Mouse (Mus musculus) liver, adult (tissue): ENCODE measurements around the gene Wdfy1.
A peak's percentile ranks its signal among the peaks of the same experiment; 100 is the strongest.

Experiments used
- GATA4 ChIP-seq: IDR thresholded peaks from 2 replicates; pipeline ENCODE4 v1.6.1; 2014; ENCODE audit warnings: mild to moderate bottlenecking, low read length; ENCODE audit not compliant: insufficient replicate concordance

Wdfy1 gene

DNA sequence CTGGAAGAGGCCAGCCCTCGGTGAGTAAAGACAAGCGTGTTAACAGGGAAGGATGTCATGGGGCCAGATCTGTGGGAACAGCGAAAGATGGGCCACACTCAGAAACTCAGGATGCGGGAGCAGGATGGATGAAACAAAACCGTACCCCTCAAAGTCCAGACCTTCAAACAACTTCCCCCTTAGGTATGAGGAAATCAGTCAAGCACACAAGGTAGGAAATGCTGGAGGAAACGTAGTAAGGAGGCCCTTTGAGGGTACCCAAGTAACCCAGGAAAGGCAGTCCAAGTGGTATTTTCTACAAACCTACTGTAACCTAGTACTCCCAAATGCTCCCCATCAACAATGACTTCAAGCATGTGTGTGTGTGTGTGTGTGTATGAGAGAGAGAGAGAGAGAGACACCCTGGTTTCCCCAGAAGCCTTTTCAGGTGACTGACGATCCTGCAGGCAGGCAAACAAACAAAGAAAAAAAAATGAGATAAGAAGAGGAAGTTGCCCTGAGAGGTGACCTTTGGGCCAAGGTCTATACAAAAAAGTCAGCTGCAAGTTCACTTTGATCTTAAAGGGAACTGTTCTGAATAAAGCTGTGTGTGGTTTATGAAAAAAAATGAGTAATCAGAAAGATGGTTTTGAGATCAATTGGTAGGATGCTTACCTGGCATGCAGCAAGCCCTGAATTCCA lies 23.8 kb downstream of the Wdfy1 start:
- TF ChIP-seq GATA4: no peak

DNA sequence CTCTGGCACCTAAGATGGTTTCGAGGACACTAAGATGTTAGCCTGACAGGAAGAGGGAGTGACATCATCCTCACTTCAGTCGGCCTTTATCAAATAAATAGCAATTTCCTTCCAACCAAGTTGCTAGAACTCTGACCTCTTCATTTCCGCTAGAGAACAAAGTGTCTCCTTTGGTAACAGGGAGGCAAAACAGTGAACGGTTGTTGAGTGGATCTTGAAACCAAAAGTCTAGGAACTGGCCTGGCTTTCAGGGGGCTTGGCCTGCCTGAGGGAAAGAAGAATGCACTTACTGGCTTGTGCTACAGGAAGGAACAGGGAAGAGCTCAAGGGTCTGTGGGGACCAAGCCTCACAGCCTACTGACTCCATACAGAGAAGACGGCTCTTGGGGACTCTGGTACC lies 24.8 kb downstream of the Wdfy1 start:
- TF ChIP-seq GATA4: peak; percentile 54; the same call in 1 of the 2 replicates

DNA sequence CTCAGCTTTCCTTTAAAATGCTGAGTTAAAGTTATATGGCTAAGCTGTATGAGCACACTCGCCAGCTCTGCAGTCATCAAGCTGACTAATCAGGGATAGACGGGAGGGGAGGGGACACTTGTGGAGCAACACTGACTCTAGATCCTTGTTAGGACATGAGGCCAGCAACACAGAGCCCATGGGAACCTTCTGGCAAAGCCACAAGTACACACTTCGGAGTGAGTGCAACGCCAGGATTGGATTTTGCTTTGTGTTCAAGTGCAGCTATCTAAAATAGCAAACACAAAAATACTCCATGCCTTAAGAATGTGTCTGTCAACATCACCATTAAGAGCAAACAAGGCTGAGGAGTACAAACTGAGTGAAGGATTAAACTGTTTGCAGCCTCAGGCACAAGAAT lies 29.9 kb downstream of the Wdfy1 start:
- no peak for TF ChIP-seq GATA4

DNA sequence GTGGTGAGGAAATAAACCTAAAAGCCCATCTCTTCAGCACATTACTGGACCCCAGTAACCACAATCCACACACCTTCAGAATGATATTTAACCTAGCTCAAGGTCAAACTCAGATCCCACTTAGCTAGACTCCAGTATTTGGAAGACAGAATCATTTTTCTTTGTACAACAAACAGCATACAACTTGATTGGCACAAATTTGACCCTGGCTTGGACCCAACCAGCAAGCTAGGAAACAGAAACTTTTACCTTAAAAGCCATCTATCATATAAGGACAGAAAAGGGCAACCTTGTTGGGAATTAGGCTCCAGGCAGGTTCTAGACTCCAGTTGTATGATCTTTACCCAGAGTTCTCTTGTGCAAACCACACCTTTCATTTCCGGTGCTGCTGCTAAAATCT lies 32.6 kb downstream of the Wdfy1 start:
- no peak for TF ChIP-seq GATA4

DNA sequence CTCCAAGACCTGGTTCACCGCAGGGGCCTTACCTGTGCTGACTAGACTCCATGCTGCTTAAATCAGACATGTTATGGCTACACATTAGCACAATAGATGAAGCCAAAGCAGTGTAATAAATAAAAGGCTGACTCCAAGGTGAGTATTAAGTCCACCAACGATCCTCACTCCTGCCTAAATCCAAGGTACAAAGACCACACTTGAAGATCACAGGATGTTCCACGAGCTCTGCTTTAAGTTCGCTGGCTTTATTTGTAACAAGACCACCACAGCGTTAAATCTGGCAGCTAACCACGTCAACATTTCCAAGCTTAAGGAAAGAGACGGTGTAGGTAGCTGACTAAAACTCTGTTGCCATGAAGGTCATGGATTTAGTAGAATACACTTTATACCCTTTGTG lies 33.0 kb downstream of the Wdfy1 start:
- TF ChIP-seq GATA4: no peak

DNA sequence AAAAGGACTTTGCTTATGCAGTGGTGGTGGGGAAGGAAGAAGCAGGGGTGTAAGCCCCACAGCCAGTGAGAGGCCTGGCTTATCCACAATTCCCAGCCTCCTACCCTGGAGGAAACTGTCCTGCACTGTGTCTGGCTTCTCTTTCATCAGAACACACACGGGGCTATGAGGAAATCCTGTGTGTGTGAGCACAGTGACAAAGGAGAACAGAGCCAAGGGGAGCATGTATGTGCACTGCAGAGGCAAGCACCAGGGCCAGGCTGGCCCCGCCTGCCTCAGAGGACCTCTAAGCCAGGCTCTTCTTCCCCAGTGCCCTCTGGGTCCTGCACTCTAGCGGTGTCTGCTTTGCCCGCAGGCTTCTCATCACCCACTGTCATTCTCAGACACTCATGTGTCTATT lies 34.9 kb downstream of the Wdfy1 start:
- no peak for TF ChIP-seq GATA4

DNA sequence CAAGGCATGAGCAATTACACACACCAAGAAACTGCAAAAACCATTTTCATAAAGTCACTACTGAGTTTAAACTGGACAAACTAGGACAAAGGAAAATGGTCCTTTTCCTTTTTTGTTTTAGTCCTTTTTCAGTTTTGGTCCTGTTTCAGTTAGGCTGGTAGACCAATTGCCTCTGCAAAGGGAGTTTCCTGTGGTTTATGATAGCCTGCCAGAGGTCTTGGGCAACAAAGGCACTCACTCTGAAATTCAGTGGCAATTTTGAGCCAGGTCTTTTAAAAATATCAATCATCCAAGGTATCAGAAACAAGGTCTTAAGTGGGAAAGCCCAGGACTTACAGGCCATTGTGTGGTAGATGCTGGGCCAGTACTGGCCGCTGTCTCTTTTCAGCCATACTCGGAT lies 36.2 kb downstream of the Wdfy1 start:
- TF ChIP-seq GATA4: no peak

DNA sequence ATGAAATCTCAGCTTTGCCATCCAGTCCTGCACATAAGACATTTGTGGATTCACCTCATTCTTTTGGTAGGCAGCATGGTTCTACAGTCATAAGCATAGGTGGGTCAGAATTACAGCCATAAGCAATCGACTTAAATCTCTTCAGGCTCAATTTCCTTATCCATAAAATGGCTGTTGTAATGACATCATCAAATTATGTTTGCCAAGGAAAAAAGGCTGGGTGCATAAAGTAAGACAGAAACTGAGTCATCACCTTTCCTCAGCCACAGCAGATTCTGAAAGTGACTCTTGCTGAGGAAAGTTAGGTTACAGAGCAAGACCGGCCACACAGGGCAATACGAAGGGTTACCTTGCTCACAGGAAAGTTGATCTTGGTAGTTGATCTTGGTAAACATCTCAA lies 39.5 kb downstream of the Wdfy1 start:
- no peak for TF ChIP-seq GATA4

DNA sequence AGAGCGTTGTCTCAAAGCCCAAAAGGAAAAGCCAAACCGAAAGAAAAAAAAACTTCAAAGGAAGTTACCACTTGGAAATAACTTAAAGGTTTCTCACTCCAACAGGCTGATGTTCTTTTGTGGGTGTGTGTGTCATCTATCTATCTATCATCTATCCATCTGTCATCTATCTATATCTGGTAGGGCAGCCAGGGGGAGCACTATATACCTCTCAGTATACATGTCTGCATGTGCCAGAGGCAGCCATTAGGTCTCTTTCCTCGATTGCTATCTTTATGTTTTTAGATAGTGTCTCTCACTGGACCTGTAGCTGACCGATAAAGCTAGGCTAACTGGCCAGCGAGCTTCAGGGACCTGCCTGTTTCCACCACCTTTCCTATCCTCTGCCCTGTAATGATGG lies 41.1 kb downstream of the Wdfy1 start:
- TF ChIP-seq GATA4: no peak

DNA sequence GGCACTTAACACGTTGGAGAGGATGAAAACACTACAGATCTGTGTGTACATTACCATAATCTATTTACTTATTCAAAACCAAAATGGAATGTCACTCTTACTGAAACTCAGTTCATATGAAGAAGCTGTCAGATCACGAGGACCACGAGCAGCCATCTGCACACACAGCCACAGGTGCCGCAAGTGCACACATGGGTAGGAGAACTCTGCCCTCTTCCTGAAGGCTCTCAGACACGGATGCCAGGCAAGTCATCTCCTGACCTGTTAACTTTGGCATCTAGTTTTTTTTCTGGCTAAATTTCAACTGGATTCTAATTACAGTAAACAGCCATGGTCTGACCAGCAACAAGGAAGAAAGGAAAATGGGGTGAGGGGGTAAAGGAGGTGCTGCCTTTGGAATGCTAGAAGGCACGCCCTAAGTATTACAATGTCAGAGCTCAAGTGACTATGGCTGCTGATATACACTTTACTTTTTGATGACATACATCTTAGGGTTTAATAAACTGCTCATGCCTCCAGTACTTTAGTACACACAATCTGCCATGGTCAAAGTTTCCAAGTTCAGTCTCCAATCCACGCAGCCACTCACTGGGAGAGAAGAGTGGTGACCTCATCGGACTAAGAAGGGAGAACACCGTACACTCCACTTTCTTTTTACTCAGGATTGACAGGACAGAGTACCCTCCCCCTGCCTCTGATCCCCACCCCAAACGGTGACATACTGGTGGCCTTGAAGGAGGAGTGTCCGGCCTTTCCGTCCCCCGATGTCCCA lies 61.6 kb downstream of the Wdfy1 start:
- TF ChIP-seq GATA4: no peak

DNA sequence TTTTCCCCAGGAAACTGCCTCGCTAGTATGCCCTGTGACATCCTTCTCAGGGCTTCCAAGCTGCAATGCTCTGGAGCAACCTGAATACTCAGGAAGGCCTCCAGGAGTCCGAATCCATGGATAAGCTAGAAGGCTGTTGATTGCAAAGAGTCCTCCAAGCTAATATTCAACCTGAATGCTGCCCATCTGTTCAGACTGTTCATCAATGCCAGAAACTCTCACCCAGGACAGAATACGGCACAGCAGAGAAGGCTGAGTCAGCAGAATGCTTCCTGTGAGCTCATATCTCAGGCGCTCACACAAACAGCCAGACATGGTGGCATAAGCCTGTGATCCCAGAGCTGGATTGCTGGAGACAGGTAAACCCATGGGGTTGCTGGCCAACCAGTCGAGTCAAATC lies 62.9 kb downstream of the Wdfy1 start:
- TF ChIP-seq GATA4: no peak

DNA sequence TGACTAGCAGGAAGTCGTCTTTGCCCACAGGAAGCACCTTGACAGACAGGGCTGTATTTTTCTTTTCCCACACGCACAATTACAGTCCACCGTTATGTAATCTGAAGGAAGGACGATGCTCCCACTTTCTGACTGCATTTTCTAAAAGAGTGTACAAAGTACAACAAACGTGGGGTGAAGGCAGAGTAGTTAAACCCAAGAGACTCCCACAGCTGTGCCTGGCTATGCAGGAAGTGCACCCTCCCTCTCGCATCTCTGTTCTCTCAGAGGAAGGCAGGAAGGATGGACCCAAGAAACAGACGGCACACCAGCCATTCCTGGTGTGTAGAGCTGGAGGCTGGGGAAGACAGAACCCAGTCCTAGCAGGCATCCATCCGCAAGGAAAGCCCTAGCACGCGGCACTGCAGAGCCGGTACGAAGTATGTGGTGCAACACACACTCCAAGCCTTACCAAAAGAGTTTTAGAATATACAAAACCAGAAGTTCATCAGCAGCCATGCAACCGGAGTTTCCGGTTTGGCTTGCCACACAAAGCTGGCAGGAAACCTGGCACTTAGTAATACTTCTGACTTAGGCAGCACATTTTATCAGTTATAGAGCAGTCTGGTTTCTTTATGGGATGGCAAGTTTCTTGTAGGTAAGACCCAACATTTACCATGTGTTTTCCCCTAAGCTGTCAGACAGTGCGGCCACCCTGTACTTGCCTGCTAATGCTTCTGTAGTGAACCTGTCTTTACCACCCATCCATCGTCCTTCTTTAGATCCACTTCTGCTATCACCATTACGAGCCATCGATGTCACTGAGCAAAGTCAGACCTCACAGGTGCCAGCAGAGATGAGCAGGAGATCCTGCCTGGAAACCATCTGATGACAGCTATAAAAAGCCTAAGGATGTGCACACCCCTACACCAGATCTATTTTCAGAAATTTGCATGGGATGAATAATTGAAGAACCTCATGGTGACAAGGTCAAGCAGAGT lies 64.5 kb downstream of the Wdfy1 start:
- TF ChIP-seq GATA4: no peak

DNA sequence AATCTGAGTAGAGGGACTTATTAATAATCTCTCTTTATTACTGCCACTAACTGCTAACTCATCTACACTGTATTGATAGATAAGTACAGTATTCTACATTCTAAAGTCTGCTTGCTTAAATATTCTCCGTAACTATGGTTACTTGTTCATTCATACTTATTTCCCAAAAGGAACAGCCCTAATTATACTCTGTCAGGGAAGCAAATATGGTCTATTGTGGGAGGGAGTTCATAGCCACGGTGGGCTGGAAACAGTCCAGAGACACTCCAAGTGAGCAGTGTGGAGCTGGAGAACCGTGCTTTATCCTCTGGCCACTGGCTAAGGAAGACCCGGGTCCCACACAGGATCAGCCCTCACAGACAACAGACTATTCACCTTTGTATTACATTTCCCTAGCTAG lies 65.3 kb downstream of the Wdfy1 start:
- no peak for TF ChIP-seq GATA4

DNA sequence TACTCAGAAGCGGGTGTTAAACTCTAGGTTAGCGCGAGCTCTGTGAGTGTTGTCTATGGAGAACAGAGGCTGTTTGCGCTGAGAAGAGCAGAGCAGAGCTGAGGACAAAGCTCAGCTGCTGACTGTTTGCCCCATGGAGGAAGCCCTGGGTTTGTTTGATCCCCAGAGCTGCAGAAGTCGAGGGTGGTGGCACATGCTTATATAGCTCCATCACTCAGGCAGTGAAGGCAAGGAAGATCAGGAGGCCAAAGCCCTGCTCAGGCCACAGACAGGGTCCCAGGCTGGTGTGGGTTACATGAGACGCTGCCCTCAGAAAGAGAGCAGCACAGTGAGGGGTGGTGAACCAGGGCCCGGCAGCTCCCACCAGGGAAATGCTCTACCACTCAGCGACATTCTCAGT lies 65.7 kb downstream of the Wdfy1 start:
- no peak for TF ChIP-seq GATA4

DNA sequence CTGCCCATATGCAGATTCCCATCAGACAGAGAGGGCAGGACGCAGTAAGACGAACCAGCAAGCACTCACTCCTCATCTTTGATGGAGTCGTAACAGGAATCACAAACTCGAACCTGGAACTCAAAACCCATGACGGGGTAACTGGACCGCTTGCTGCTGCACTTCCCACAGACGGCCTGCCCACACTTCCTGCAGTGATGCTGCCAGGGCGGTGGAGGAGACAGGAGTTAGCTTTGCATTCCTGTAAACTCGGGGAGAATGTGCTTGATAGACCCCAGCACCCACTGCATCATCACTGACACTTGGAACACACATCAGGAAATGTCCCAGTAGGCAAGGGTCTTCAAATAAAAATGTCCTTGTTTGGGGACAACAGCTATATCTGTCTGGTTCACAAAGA lies 68.6 kb downstream of the Wdfy1 start:
- TF ChIP-seq GATA4: no peak

DNA sequence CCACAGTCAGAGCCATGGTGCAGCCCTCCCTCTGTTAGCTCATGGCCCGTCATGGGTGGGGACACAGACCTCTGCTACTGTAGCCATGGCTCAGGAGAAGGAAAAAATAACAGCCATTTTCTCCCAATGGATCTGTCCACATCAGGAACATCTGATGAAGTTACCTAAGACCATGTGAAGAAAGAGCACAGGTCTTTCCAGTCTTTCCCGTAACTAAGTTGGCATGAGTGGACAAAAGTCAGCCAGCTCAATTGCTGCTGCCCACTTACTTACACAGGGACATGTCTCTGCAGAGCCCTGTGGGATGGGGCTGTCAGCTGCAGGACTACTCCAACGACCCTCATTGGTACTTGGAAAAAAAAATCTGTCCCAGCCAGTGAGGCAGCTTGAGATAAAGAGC lies 69.2 kb downstream of the Wdfy1 start:
- TF ChIP-seq GATA4: no peak
